Mouse (Mus musculus) liver, embryonic 13.5 days (tissue): ENCODE data around the gene Gm10073. TPM values are rescaled to one million over a fixed set of nuclear protein-coding genes. Genes with fewer than 3 reads are reported as not detected.

Experiments used
- ATAC-seq: fragments of 200-750 bp; cut with Nextera tagmentation; 2 replicates; pipeline ENCODE4 v1.8.0; 2017; ENCODE audit warnings: low read depth, mild to moderate bottlenecking, moderate number of reproducible peaks, moderate library complexity
- DNase-seq: peaks from one replicate; pipeline ENCODE4 v3.0.0; 2022
- H3K27ac ChIP-seq: fragments of 300-500 bp; sonication (generic); 2 replicates; pipeline ENCODE4 v1.5.1; 2015; ENCODE audit warnings: moderate library complexity, mild to moderate bottlenecking, inconsistent platforms
- H3K27me3 ChIP-seq: fragments of 300-500 bp; sonication (generic); 2 replicates; pipeline ENCODE4 v1.6.1; 2015; ENCODE audit warnings: mild to moderate bottlenecking, inconsistent platforms
- H3K36me3 ChIP-seq: fragments of 300-500 bp; sonication (generic); 2 replicates; pipeline ENCODE4 v1.6.1; 2015; ENCODE audit warnings: mild to moderate bottlenecking, inconsistent platforms
- H3K4me1 ChIP-seq: fragments of 300-500 bp; sonication (generic); replicated peaks from 2 replicates; pipeline ENCODE4 v1.6.1; 2015; ENCODE audit warnings: inconsistent platforms
- H3K4me2 ChIP-seq: fragments of 300-500 bp; sonication (generic); 2 replicates; pipeline ENCODE4 v1.6.1; 2015; ENCODE audit warnings: inconsistent platforms, mild to moderate bottlenecking, moderate library complexity
- H3K4me3 ChIP-seq: fragments of 300-500 bp; sonication (generic); replicated peaks from 2 replicates; pipeline ENCODE4 v1.5.1; 2015; ENCODE audit warnings: mild to moderate bottlenecking, inconsistent platforms
- H3K9ac ChIP-seq: fragments of 300-500 bp; sonication (generic); 2 replicates; pipeline ENCODE4 v1.6.1; 2015; ENCODE audit warnings: mild to moderate bottlenecking, inconsistent platforms
- H3K9me3 ChIP-seq: fragments of 300-500 bp; sonication (generic); replicated peaks from 2 replicates; pipeline ENCODE4 v1.6.1; 2016; ENCODE audit warnings: inconsistent platforms
- WGBS: fragments of 180-500 bp; shearing (Covaris S2); methylation state at CpG from one replicate; pipeline ENCODE4 v1.1.7; 2015; ENCODE audit not compliant: insufficient replicate concordance; 5-methylcytosine and 5-hydroxymethylcytosine counted together
- polyA plus RNA-seq: library from polyadenylated mRNA; unstranded; fragments of >200 nt; fragmentation: Nextera tagmentation; extraction: Ambion mirVana; gene quantifications from 2 replicates; pipeline ENCODE4 v1.2.1, GENCODE M21; 2015

Gm10073 gene
- polyA plus RNA-seq, 1 experiment from 2014 or later = 12.0 TPM

DNA sequence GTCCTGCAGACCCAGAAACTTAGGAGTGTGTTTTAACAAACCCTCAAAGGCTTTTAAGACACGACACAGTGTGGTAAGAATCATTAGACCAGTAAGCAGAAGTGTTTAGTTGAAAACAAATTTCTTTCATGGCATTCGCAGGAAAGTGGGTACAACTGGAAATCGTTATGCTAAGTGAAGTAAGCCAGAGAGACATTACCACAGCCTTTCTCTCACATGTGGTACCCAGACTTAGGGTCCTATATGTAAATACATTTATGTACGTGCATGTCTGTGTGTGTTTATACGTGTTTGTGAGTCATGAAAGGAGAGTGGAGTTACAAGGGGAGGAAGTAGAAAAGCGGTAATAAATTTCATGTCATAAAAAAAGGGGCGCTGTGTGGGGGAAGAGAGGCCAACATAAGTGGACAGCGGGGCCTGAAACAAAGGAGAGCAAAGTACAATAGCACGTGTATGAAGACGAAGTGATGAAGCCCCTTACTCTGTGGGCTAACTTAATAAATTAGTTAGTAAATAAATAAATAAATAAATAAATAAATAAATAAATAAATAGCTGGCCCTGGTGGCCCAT, 24.8 kb downstream of the Gm10073 start:
- no peaks in the 10 kb centered on the region for H3K27me3 ChIP-seq
- H3K4me2 ChIP-seq = no peak overlapping the region
- H3K9me3 ChIP-seq = no peaks in the 10 kb centered on the region
- no peaks in the 10 kb centered on the region for H3K36me3 ChIP-seq
- no peaks in the 10 kb centered on the region for H3K4me1 ChIP-seq
- 71% methylated on average over 10 of the region's 10 CpGs for WGBS
- H3K4me3 ChIP-seq = no peak overlapping the region
- no peak overlapping the region for H3K9ac ChIP-seq
- H3K27ac ChIP-seq = no peak overlapping the region
- DNase-seq (no peak), ATAC-seq (no peak)

DNA sequence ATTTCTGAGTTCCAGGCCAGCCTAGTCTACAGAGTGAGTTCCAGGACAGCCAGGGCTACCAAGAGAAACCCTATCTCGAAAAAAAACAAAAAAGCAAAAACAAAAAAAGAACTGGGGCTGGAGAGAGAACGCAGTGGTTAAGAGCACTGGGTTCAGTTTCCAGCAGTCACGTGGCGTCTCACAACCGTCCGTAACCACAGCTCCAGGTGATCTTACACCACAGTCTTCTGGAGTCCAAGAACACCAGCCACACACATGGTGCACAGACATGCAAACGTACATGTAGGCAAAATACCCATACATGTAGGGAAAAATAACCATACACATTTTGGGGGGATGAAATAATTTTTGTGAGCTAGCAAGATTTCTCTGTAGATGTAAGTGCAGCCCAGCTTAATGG, 26.5 kb downstream of the Gm10073 start:
- H3K4me1 ChIP-seq = no peaks in the 10 kb centered on the region

DNA sequence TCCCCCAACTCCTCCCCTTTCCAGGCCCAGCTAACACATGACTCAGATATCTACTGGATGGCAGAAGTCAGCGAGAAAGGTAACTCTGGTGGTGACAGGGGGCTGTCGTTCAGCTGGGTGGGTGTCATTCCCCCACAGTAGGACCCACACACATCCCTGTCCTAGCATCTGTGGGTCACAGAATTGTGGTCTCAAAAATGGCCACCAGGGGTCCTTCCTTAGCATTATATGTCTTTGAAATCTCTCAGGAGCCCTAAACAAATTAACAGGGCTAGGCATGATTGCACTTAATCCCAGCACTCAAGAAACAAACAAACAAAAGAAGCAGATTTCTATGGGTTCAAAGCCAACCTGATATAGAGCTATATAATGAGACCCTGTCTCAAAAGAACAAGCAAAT, 28.1 kb downstream of the Gm10073 start:
- Histone ChIP-seq H3K4me2 (no peak overlapping the region), H3K9me3 (no peaks in the 10 kb centered on the region), H3K9ac (no peak overlapping the region), H3K4me1 (no peaks in the 10 kb centered on the region), H3K27ac (no peak overlapping the region), H3K27me3 (no peaks in the 10 kb centered on the region), H3K4me3 (no peak overlapping the region), H3K36me3 (no peaks in the 10 kb centered on the region)
- DNase-seq (no peak), ATAC-seq (no peak)
- WGBS = 45% methylated on average over 2 of the region's 2 CpGs

More for the DNA sequence above, 26.5 kb downstream of the Gm10073 start:
- H3K4me2 ChIP-seq = no peak overlapping the region
- H3K36me3 ChIP-seq = no peaks in the 10 kb centered on the region
- H3K9me3 ChIP-seq = no peaks in the 10 kb centered on the region
- H3K4me3 ChIP-seq = no peak overlapping the region
- H3K27me3 ChIP-seq = no peaks in the 10 kb centered on the region
- no peak for ATAC-seq
- no peak for DNase-seq
- 55% methylated on average over 7 of the region's 7 CpGs for WGBS
- H3K27ac ChIP-seq = no peak overlapping the region
- no peak overlapping the region for H3K9ac ChIP-seq

DNA sequence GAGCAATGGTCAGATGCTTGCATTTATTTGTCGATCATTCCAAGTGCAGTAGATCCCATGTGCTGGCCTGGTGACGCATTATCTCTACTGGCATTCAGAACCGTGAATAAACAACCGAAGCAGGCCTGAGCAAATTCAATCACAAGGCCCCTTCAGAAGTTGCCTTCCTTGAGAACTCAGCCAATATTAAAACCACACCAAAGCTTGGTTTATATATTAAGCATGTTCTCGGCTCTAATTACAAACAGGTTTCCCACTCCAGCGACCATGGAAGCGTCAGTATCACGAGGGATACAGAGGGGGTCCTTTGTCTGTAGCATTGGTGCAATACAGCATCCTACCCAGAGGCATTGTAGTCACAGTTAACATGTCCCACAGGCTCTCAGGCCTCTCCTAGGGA, 30.2 kb downstream of the Gm10073 start:
- ATAC-seq (no peak), DNase-seq (no peak)
- no peaks in the 10 kb centered on the region for H3K36me3 ChIP-seq
- H3K9me3 ChIP-seq = no peaks in the 10 kb centered on the region
- no peak overlapping the region for H3K27ac ChIP-seq
- no peaks in the 10 kb centered on the region for H3K27me3 ChIP-seq
- H3K9ac ChIP-seq = no peak overlapping the region
- 70% methylated on average over 8 of the region's 8 CpGs for WGBS
- H3K4me2 ChIP-seq = no peak overlapping the region
- H3K4me3 ChIP-seq = no peak overlapping the region
- no peaks in the 10 kb centered on the region for H3K4me1 ChIP-seq

DNA sequence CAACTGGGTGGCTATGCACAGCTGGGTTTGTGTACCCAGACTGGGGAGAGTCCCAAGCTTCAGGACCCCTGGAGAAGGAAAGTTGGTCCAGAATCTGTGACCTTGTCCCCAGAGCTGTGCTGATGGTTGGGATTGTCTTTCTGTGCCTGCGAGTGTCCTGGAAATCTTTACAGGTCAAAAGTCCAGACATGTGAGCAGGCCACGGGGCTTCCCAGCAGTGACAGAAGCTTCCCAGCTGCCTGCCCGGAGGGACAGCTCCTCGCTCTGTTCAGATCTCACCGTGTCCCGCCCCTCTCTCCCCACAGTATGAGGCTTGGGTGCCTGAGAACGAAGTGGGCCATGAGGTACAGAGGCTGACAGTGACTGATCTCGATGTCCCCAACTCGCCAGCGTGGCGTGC, 32.3 kb downstream of the Gm10073 start:
- WGBS = 67% methylated on average over 11 of the region's 11 CpGs
- Histone ChIP-seq H3K27ac (no peak overlapping the region), H3K4me1 (no peaks in the 10 kb centered on the region), H3K4me3 (no peak overlapping the region), H3K27me3 (no peaks in the 10 kb centered on the region), H3K36me3 (no peaks in the 10 kb centered on the region), H3K4me2 (no peak overlapping the region), H3K9me3 (no peaks in the 10 kb centered on the region), H3K9ac (no peak overlapping the region)
- no peak for DNase-seq
- ATAC-seq = no peak

DNA sequence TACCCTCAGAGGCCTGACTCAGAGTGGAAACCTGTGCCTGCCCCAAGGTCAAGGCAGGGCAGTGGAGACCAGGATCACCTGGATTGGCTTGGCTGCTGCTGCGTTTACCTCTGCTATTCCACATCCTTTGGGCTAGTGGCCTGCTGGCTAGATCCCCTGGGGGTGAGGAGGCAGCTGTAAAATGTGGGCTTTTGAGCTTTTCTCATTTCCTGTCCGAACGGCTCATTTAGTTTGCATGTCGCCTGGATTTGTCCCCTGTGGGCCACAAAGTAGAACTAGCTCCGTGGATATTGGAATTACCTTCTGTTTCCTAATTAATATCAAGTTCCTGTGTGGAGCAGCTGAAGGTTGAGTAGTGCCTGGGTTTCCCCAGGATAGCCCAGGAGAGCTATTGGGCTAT, 34.1 kb downstream of the Gm10073 start:
- Histone ChIP-seq H3K36me3 (no peaks in the 10 kb centered on the region), H3K9ac (no peak overlapping the region), H3K27ac (no peak overlapping the region), H3K4me3 (no peak overlapping the region), H3K4me1 (no peaks in the 10 kb centered on the region), H3K4me2 (no peak overlapping the region), H3K9me3 (no peaks in the 10 kb centered on the region), H3K27me3 (no peaks in the 10 kb centered on the region)
- no peak for DNase-seq
- ATAC-seq = no peak
- 45% methylated on average over 5 of the region's 5 CpGs for WGBS

DNA sequence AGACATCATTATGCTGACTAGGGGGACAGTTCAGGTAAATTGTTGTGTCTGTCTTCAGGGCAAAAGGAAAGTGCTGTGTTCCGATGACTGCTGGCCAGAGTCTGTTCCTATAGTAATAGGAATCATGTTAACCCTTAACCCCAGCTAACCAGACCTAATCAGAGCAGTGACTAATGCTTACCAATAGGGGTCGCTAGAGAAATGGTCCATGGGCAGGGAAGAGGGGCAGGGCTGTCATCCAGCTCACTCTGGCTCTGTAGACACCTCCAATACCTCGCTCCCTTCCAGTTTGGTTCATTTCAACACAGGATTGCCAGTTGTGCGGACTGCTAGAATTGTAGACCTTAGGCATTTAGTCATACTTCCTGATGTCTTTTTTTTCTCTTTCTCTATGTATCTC, 37.8 kb downstream of the Gm10073 start:
- 59% methylated on average over 4 of the region's 4 CpGs for WGBS

DNA sequence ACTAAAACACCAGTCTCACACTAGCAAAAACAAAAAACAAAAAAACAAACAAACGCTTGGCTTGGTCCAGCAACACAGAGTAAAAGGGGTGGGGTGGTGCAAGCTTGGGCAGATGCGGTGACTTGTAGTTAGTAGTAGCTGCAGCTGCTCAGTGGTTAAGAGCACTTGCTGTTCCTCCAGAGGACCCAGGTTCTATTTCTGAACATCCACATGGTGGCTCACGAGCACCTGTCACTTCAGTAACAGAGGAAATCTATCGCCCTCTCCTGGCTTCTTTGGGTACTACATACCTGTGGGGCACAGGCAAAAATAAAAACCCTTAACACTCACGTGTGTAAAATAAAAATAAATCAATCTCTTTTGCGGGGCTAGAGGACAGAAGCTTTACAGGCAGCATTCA, 38.8 kb downstream of the Gm10073 start:
- H3K27ac ChIP-seq = no peak overlapping the region
- DNase-seq (peak; percentile 8), ATAC-seq (no peak)
- H3K9me3 ChIP-seq = no peaks in the 10 kb centered on the region
- H3K4me1 ChIP-seq = no peaks in the 10 kb centered on the region
- 33% methylated on average over 6 of the region's 6 CpGs for WGBS
- no peak overlapping the region for H3K9ac ChIP-seq
- H3K4me2 ChIP-seq = no peak overlapping the region
- no peaks in the 10 kb centered on the region for H3K36me3 ChIP-seq
- no peaks in the 10 kb centered on the region for H3K27me3 ChIP-seq
- H3K4me3 ChIP-seq = no peak overlapping the region

More for the DNA sequence above, 37.8 kb downstream of the Gm10073 start:
- ATAC-seq (no peak), DNase-seq (no peak)
- H3K4me1 ChIP-seq = no peaks in the 10 kb centered on the region
- H3K9ac ChIP-seq = no peak overlapping the region
- H3K4me2 ChIP-seq = no peak overlapping the region
- no peaks in the 10 kb centered on the region for H3K27me3 ChIP-seq
- no peak overlapping the region for H3K27ac ChIP-seq
- H3K9me3 ChIP-seq = no peaks in the 10 kb centered on the region
- no peak overlapping the region for H3K4me3 ChIP-seq
- H3K36me3 ChIP-seq = no peaks in the 10 kb centered on the region

DNA sequence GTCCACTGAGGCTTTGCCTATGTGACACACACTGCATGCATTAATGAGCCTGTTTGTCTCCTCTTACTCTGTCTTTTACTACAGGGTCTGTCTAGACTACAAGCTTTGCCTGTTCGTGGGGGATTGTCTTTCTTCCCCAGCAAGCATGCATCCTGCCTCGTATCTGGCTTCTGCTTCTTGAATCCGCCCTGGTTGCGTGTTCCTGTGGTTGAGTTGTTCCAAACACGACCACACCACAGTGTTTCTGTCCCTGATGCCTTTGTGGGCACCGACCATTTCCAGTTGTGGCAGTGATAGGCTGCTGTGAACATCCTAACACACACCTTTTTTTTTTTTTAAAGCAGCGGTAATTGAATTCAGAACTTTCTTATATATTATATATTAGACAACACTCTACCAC, 39.6 kb downstream of the Gm10073 start:
- H3K36me3 ChIP-seq = no peaks in the 10 kb centered on the region
- H3K9ac ChIP-seq = no peak overlapping the region
- H3K4me2 ChIP-seq = no peak overlapping the region
- no peak overlapping the region for H3K27ac ChIP-seq
- ATAC-seq (no peak), DNase-seq (no peak)
- H3K4me1 ChIP-seq = no peaks in the 10 kb centered on the region
- WGBS = 47% methylated on average over 7 of the region's 7 CpGs
- no peak overlapping the region for H3K4me3 ChIP-seq
- no peaks in the 10 kb centered on the region for H3K27me3 ChIP-seq
- H3K9me3 ChIP-seq = no peaks in the 10 kb centered on the region

DNA sequence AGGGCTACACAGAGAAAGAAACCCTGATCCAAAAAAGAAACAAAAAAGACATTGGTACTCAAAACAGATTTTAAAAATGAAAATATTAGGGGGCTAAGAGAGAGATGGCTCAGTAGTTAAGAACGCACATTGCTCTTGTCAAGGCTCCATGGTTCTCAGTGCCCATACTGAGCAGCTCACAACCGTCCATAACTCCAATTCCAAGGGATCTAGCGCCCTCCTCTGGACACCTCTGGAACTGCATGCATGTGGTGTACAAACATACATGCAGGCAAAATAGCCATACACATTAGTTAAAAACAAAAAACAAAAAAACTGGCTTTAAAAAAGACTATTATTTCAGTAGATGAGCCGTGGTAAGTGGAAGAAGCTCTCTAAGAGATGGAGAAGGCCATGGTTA, 42.7 kb downstream of the Gm10073 start:
- Histone ChIP-seq H3K4me3 (no peak overlapping the region), H3K4me2 (no peak overlapping the region), H3K9ac (no peak overlapping the region), H3K9me3 (no peaks in the 10 kb centered on the region), H3K4me1 (no peaks in the 10 kb centered on the region), H3K27me3 (no peaks in the 10 kb centered on the region), H3K27ac (no peak overlapping the region), H3K36me3 (no peaks in the 10 kb centered on the region)
- WGBS = 51% methylated on average over 4 of the region's 4 CpGs
- DNase-seq (no peak), ATAC-seq (no peak)

DNA sequence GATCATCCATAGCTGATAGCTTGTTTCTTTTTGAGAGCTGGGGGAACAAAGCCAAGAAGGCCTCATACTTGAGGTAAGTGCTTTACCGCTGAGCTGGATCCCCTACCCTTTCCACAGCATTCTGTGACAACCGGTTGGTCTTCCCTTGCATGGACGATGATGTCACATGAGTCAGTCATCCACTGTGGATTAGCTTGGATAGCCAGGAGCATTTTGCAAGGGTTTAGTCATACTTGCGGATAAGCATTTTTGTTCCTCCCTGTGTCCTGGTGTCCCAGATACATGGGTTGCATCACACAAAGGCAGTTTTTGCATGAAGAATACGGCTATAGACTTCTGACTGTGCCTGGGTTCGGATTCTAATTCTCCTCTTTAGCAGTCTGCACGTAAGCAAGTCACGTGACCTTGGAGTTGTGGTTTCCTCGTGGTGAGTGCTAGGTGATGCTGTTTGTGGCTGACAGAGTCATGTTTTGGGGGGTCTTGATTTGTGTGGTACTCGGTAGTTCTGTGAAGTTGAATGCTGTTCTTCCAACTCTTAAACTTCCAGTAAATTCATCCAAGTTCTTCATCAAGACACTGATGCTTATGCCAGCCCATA, 43.3 kb downstream of the Gm10073 start:
- H3K4me2 ChIP-seq = no peak overlapping the region
- H3K36me3 ChIP-seq = no peaks in the 10 kb centered on the region
- no peaks in the 10 kb centered on the region for H3K4me1 ChIP-seq
- WGBS = 78% methylated on average over 10 of the region's 10 CpGs
- H3K9me3 ChIP-seq = no peaks in the 10 kb centered on the region
- DNase-seq (no peak), ATAC-seq (no peak)
- no peak overlapping the region for H3K4me3 ChIP-seq
- H3K27ac ChIP-seq = no peak overlapping the region
- H3K9ac ChIP-seq = no peak overlapping the region
- H3K27me3 ChIP-seq = no peaks in the 10 kb centered on the region

DNA sequence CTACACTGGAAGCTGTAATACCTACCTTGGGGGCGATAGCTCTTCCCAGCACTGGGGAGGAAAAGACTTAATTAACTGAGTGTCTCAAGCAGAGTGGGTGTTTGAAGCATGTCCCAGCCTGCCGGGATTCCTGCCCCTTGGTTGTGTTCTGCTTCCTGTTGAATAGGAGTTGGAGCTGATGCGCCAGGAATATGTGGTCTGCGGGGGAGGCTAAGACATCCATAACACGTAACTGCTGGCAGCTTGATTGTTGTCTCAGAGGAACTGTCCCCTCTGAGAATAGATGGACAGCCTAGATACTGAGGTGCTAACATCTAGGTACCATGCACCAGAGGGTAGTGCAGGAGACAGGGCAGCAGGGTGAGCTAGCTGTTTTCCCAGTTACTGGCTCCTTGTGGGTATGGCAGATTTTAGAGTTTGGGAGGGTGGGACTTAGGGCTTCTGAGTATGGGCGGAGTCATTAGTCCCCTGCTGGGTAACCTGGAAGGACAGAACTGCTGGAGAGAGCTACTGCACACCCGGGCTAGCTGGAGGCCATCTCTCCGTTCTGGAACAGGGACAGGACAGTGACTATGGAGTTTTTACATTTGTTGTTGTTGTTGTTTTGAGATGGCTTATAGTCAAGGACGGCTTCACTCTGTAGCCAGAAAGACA, 44.5 kb downstream of the Gm10073 start:
- no peak overlapping the region for H3K9ac ChIP-seq
- no peak overlapping the region for H3K4me2 ChIP-seq
- no peaks in the 10 kb centered on the region for H3K27me3 ChIP-seq
- DNase-seq (no peak), ATAC-seq (no peak)
- no peak overlapping the region for H3K4me3 ChIP-seq
- no peak overlapping the region for H3K27ac ChIP-seq
- no peaks in the 10 kb centered on the region for H3K4me1 ChIP-seq
- WGBS = 70% methylated on average over 9 of the region's 9 CpGs
- no peaks in the 10 kb centered on the region for H3K9me3 ChIP-seq
- no peaks in the 10 kb centered on the region for H3K36me3 ChIP-seq
